Mouse (Mus musculus): ENCODE results near the gene Lamtor4.

- no peak for TF ChIP-seq CTCF (IDR thresholded peaks at IDR 0.05; ENCODE audit: low read depth)
- no peak for TF ChIP-seq EP300 (optimal IDR thresholded peaks at IDR 0.05)
Observed at GRCm38 (mm10) chr5:138241511-138241910, 13.8 kb upstream of the Lamtor4 start.

Measured in stomach, postnatal 0 days (tissue).